Mouse (Mus musculus) megakaryocyte progenitor cell, adult 5-6 weeks (primary cell): ENCODE data around the gene R3hdm4. TPM values are rescaled to one million over a fixed set of nuclear protein-coding genes. Genes with fewer than 3 reads are reported as not detected.
"Not testable (repeated sequence)": the region's sequence is repeated elsewhere in the genome, so short reads cannot be mapped to it uniquely, and the experiment has no call there.

Experiments
- ATAC-seq: replicated peaks from 2 replicates; pipeline ENCODE4 v1.8.0; 2016; ENCODE audit warnings: mild to moderate bottlenecking, moderate TSS enrichment, inconsistent platforms; ENCODE audit not compliant: poor library complexity
- total RNA-seq, 2 experiments: library from RNA; stranded (forward) in 1 of 2; stranded (reverse) in 1 of 2; fragments of 157-497, 149-512 nt in 1 of 2; fragments of 200-1000 nt in 1 of 2; gene quantifications; 2 replicates each; pipeline versions ENCODE4 v1.2.3 to v1.2.4; 2015 to 2017

The R3hdm4 gene
- total RNA-seq, 2 experiments from 2014 or later, result 35.1 to 72.3 TPM

GRCm38 (mm10) chr10:79908167-79909091, 12.6 kb downstream of the R3hdm4 start, which contains the start of gene Med16:
Med16 (minus strand) TSS chr10:79908923.
- ATAC-seq, result peak; percentile 89

- no peak for ATAC-seq
Observed at GRCm38 (mm10) chr10:79907415-79907814, 13.6 kb downstream of the R3hdm4 start.

- ATAC-seq, result no peak
Observed at GRCm38 (mm10) chr10:79906712-79907111, 14.3 kb downstream of the R3hdm4 start.

GRCm38 (mm10) chr10:79900951-79901410, 20.0 kb downstream of the R3hdm4 start:
- ATAC-seq, result peak; percentile 64

- no peak for ATAC-seq
Observed at GRCm38 (mm10) chr10:79897316-79898245, 23.4 kb downstream of the R3hdm4 start.

- no peak for ATAC-seq
Observed at GRCm38 (mm10) chr10:79896814-79897213, 24.2 kb downstream of the R3hdm4 start.

GRCm38 (mm10) chr10:79896306-79896705, 24.7 kb downstream of the R3hdm4 start:
- no peak for ATAC-seq

GRCm38 (mm10) chr10:79892451-79893118, 28.4 kb downstream of the R3hdm4 start:
- peak; percentile 89 for ATAC-seq

- ATAC-seq, result no peak
Observed at GRCm38 (mm10) chr10:79890670-79891069, 30.3 kb downstream of the R3hdm4 start, which contains the start of gene Cfd. Cfd (plus strand) TSS chr10:79890853.

- no peak for ATAC-seq
Observed at GRCm38 (mm10) chr10:79889386-79889785, 31.6 kb downstream of the R3hdm4 start.

- no peak for ATAC-seq
Observed at GRCm38 (mm10) chr10:79886611-79887010, 34.4 kb downstream of the R3hdm4 start.

- ATAC-seq, result peak; percentile 49
Observed at GRCm38 (mm10) chr10:79886054-79886453, 35.0 kb downstream of the R3hdm4 start, which contains the start of gene Elane. Elane (plus strand) TSS chr10:79886247.

- not testable (repeated sequence) for ATAC-seq
Observed at GRCm38 (mm10) chr10:79884938-79885337, 36.1 kb downstream of the R3hdm4 start.

- peak; percentile 19 for ATAC-seq
Observed at GRCm38 (mm10) chr10:79884446-79884845, 36.6 kb downstream of the R3hdm4 start.

- ATAC-seq, result peak; percentile 44
Observed at GRCm38 (mm10) chr10:79883297-79884084, 37.5 kb downstream of the R3hdm4 start.

GRCm38 (mm10) chr10:79881981-79882380, 39.0 kb downstream of the R3hdm4 start:
- ATAC-seq, result peak; percentile 18

- ATAC-seq, result peak; percentile 8
Observed at GRCm38 (mm10) chr10:79880721-79881120, 40.3 kb downstream of the R3hdm4 start.

- no peak for ATAC-seq
Observed at GRCm38 (mm10) chr10:79879527-79879926, 41.5 kb downstream of the R3hdm4 start.

GRCm38 (mm10) chr10:79877757-79878156, 43.3 kb downstream of the R3hdm4 start:
- ATAC-seq, result peak; percentile 58

- ATAC-seq, result peak; percentile 45
Observed at GRCm38 (mm10) chr10:79877174-79877573, 43.8 kb downstream of the R3hdm4 start.
